Mouse (Mus musculus): ENCODE measurements around the gene Gk5.
"Not testable (repeated sequence)": the region's sequence is repeated elsewhere in the genome, so short reads cannot be mapped to it uniquely, and the experiment has no call there.

DNA sequence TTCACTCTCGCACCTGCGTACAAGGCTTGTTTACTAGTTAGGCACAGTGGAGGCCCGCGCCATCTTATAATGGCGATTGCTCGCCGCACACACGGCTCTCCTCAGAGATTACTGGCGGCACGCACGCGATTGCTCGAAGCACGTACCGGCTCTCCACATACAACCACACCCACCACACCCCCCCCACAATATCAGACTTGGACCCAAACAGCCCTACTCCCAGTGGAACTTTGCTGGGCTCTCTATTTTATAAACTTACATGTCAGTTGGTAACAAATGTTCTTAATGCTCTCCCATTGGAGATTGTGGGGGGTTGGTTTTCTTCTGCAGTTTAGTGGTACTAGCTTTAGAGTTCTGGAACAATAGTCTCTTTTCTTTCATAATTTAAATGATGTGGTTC, 44.8 kb downstream of the Gk5 start:
- TF ChIP-seq CTCF (IDR thresholded peaks at IDR 0.05; ENCODE audit: extremely low read depth, insufficient read length, insufficient replicate concordance, low read depth, low read length); POLR2A (IDR thresholded peaks at IDR 0.05; ENCODE audit: low read depth, low read length): not testable (repeated sequence)

Data from small intestine, adult 2 months (tissue).